Mouse (Mus musculus) urinary bladder, adult 2 months (tissue): ENCODE data around the gene Ttc38. TPM values are rescaled to one million over a fixed set of nuclear protein-coding genes. Genes with fewer than 3 reads are reported as not detected.
A peak's percentile ranks its signal among the peaks of the same experiment; 100 is the strongest.

Source experiments
- DNase-seq: peaks from one replicate; pipeline ENCODE4 v3.0.0; 2022; ENCODE audit warnings: low spot score
- polyA plus RNA-seq: library from polyadenylated mRNA; depleted of rRNA; stranded (reverse); fragments of >200 nt; gene quantifications from 2 replicates; pipeline ENCODE4 v1.2.3, GENCODE M21; 2012; rRNA removed

Ttc38 gene
- polyA plus RNA-seq: 19.7 and 27.5 TPM in 2 replicates

DNA sequence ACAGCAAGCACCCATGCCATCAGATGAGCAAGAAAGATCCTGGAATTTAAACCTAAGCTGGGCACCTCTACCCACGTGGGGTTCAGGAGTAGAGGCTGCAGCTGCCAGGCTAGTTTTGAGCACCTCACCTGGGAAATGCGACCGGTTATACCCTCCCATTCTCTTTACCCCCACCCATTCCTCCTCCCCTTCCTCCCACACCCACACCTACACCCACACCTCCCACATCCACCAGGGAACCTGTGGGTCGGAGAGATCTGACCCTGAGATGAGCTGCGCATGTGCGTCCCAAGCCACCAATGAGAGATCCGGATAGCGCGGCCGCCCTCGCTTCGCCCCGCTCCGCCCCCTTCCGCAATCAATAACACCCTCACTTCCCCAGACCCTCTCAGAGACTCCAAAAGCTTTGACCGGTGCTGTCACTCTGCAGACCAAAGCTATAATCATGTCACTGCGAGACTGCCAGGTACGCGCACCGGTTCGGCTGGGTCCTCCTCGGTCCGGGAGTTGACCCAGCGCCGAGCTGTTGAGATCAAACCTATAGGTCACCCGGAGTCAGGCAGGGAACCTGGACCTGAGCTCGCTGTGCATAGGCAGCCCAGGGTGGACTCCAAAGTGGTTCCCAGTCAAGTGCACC is at the start of gene Ttc38:
TSS of gene Ttc38 (plus strand) at position 353 of the 637 bp plus-strand sequence.
- peak; percentile 78 for DNase-seq

DNA sequence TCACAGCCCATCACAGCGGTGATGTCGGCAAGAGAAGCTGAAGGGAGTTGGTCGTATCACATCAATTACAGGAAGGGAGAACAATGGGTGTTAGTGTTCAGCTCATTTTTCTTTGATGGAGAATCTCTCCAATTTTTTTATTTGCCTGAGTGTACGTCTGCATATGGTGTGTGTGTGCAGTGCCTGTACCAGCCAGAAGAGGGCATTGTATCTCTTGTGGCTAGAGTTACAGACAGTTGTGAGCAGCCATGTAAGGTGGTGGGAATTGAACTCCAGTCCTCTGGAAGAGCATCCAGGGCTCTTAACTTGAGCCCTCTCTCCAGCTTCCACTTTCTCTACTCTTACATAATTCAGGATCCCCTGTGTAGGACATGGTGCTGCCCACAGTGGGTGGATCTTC is 49.0 kb upstream of the Ttc38 start:
- no peak for DNase-seq

DNA sequence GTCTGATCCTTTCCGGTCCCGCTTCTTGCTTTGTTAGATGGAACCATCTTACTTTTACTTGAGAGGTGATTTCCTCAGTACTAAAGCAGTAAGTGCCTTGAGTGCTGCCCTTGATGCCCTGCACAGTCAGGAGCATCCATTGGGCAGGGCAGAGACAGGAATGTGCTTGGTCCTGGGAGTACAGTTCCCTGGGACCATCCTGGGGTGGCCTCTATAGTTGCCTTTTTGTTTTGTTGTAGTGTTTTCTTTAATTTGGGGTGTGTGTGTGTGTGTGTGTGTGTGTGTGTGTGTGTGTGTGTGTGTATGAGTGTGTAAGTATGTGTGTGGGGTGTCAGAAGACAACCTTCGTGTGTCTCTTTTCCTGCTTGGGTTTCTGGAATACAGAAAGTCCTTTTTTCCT is 47.8 kb upstream of the Ttc38 start:
- DNase-seq: no peak

DNA sequence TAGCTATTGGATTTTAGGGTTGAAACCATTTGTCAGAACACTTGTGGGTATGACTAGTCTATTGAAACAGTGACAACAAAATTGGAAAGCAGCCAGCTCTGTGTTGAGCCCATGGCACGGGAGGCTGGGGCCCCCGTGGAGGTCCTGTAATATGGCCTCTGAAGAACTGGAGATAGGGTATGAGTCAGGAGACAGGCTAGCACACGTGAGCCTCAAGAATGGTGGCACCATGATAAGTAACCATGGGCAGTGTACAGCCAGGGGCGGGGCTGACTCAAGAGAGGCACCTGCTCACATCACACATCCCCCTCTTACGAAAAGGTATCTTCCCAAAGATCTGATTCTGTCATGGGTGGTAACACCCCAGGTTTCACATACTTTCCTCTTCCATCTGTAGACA is 45.4 kb upstream of the Ttc38 start:
- no peak for DNase-seq

DNA sequence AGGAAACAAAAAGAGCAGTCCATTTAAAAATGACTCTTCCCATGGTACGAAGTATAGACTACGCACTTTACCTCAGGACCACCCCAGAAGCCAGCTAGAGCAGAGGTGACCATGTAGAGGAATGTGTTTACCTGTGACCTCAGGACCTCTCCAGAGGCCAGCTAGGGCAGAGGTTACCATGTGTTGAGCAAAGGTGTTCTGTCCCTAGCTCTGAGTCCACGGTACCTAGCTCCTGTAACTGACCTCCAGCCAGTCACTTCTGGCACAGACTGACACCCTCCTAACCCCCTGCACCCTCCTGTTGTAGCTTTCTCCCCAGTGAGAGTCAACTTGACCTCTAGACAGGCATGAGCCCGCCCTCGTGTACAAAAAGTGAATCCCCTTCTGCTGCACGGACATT is 44.6 kb upstream of the Ttc38 start:
- DNase-seq: no peak

DNA sequence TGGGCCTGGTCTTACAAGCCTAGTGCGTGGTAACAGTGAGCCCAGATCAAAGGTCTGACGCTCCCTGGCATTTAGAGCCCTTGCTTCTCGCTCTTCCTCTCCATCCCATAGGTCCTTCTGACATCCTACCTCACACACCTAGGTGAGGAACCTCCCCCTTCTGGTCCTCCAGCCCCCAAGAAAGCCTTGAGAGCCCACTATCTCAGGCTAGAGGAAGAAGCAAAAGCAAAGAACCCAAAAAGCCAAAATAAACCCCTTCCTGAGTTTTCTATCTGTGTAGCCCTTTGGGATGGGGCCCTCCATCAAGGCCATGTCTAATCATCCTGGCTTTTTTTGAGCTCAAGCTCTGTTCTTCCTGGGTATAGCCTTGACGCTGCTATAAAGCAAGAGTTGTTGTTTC is 44.1 kb upstream of the Ttc38 start:
- no peak for DNase-seq

DNA sequence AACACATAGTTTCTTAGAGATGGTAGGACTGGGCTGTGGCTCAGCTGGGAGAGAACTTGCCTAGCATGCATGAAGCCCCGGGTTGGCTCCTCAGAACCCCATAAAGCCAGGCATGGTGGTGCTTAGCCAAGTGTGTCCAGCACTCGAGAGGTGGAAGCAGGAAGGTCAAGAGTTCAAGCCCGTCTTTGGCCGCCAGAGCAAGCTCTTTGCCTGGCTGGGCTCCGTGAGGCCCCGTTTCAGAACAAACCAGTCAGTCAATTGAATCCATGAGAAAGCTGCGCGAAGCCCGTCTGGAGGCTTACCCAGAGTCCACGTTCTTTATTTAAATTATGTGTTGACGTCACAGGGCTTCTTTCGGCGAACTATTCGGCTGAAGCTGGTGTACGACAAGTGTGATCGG is 43.5 kb upstream of the Ttc38 start:
- no peak for DNase-seq

DNA sequence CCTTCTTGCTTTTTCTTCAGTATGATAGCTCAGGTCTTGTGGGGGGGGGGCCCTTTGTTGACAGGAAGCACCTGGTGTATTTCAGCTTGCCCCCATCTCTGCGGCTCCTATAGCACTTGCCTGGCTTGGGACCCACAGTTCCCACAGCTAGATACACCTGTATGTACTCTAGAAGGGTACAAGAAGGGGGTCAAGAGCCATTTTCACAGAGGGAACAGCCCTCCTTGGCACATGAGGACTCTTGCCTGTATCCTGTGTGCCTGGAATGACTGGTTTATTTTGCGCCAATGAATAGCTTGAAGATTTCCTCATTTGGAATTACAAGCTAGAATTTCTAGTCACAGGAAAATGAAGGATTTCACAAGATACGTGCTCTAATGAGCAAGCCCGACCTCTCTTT is 40.7 kb upstream of the Ttc38 start:
- DNase-seq: no peak

DNA sequence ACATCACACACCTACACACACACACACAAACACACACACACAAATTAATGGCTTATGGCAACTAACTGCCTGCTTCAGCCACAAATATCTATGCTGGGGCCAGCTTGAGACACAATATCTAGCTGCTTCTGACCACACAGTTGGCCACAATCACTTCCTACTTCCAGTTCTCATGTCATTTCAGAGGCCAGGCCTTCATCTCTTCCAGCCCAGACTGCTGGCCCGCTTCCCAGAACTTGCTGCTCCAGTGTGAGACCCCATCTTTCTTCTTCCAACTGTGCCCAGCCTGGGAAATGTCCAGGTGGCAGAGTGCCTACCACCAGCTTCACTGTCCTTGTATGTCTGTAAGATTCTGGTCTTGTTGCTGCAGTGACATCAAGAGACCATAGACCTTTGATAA is 39.3 kb upstream of the Ttc38 start:
- DNase-seq: no peak

DNA sequence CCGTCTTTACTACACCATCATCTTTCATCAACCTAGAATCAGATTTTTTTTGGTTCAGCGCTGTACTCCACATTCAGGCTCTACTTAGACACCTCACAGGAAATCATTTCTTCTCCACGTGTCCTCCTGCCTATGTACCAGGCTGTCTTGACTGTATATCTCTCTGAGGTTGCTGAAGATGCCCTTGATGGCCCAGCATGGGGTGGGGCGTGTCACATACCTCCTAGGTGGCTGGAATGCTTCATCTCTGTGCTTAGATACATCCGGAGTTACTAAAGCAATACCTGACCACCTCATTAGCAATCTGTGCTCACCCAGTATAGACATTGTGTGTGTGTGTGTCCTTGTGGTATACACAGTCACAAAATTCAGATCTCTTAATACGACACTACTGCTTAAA is 36.6 kb upstream of the Ttc38 start:
- DNase-seq: no peak

DNA sequence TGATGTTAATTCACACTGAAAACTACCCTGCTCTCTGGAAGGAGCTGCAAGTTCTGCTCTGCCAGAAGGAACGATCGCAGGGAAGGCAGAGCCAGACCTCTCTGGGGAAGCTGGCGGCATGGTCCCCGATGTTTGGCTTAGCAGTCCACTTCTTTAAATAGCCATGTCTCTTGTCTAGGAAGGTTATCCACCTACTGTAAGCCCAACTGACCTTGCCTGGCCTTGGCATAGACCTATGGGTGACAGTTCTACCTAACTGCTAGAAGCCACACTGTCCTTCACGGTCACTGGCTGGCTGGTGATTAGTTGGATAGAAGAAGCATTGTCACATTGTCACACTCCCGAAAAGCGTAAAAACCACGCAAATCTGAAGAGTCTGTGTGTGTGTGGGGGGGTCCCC is 33.4 kb upstream of the Ttc38 start:
- no peak for DNase-seq

DNA sequence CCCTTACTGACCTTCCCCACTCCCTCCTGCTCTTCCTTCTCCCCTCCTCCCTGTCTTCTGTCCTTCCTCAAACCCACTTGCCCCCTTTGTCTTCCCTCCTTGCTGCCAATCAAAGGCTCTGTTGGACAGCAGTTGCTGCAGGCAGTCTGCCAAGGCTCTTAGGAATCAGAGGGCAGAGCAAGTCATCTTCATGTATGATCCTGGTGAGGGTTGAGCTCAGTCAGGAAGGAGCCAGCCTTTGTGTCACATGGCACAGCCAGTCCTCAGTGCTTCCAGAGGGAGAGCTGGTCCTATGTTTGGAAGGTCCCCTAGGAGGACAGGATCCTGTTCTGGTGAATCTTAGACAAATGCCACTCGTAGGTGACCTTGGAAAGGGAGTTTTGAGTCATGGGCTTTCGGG is 29.2 kb upstream of the Ttc38 start:
- DNase-seq: no peak

DNA sequence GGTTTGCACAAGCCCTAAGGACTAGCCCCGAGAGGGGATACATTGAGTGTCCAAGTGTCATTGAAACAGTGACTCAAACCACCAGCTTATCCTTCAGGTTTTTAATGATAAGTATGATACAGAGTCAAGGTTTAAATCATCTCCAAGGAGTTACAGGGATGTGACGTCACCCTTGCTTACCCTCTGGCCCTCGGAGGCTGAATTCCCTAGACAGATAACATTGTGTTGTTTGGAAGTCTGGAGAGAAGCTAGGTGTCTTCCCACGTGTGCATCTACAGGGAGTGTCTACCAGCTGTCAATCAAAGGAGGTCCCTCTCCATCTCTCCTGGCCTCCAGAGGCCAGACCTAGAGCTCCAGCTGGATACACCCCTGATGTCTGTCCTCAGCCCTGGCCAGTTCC is 25.2 kb upstream of the Ttc38 start:
- DNase-seq: no peak

DNA sequence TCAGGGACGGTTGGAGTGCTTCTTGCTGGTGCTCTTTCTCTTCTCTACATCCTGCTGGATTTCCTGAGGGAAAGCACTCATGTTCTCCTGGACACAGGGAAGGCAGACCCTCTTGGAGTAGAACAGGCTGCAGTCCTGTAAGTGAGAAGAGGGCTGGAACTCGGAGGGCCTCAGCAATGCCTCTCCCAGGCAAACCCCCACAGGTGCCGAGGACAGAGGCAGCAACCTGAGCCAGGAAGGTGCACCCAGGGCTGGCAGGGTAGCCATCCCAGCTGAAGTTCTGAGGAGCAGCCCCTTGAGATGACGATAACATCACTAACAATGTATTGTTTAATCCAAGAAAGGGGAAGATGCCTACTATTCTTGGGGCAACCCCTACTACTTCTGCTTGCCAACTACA is 24.7 kb upstream of the Ttc38 start:
- no peak for DNase-seq

DNA sequence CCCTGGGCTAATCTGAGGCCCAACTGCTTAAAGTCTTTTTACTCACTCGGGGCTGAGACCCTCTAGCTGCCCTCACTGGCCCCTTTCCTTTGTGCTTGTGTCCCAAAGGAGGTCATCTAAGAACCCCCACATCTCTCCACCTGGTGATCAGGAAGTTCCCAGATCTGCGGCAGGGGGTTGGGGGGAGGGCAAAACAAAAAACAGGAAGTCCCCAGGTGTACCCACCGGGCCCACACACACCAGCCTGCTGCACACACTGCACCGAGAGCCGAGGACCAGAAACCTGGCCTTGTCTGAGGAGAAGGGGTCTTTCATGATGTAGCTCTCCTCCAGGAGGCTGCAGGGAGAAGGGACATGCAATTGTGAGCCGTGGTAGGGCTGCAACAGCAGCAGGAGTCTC is 24.1 kb upstream of the Ttc38 start:
- DNase-seq: no peak

DNA sequence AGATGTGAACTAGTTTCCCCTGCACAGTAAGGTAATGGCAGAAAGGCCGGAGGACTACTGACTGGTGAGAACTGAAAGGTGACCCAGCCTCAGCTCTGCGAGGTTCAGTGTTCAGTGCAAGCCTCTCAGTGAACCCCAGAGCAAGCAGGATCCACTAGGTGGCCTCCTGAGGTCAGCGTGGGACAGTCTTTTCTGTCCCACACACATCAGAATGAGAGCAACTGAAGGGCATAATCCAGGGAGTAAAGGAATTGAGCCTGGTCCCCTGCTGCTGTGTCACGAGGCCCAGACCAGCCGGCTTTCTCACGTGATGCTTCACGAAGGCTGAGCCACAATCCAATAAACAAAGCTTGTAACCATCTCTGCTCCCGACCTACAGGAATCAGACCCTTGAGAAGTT is 23.7 kb upstream of the Ttc38 start:
- DNase-seq: no peak

DNA sequence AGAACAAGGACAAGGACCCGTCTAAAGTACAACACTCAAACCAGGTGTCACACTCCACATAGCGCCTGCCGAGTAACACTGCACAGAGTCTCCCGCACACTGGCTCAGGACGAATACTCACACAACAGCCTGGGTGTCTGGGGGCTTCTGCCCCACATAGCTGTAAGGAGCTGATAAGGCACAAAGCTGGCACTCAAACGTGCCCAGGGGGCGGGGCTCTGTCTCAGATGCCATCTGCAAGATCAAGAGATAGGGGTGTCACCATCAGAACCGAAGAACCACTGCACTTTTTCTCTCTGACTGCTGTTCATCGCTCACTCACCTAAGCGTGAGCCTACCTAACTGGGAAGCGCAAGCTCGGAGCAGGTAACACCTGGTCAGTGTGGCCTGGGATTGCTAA is 23.0 kb upstream of the Ttc38 start:
- no peak for DNase-seq

DNA sequence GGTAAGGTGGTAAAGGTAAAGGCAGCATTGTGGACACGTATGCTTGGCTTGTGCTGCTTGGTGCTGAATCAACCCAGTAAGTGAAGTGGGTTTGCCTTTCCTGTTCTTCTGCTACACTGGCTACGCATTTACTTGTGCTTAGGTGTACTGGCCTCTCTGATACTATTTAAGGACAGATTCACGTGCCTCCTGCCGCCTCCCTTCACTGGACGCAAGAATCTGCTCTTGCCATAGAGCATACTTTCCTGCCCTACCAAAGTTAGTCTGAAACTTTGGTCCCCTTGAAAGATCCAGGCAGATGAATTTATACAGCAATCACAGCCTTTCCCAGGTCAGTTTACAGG is 21.7 kb upstream of the Ttc38 start:
- no peak for DNase-seq

DNA sequence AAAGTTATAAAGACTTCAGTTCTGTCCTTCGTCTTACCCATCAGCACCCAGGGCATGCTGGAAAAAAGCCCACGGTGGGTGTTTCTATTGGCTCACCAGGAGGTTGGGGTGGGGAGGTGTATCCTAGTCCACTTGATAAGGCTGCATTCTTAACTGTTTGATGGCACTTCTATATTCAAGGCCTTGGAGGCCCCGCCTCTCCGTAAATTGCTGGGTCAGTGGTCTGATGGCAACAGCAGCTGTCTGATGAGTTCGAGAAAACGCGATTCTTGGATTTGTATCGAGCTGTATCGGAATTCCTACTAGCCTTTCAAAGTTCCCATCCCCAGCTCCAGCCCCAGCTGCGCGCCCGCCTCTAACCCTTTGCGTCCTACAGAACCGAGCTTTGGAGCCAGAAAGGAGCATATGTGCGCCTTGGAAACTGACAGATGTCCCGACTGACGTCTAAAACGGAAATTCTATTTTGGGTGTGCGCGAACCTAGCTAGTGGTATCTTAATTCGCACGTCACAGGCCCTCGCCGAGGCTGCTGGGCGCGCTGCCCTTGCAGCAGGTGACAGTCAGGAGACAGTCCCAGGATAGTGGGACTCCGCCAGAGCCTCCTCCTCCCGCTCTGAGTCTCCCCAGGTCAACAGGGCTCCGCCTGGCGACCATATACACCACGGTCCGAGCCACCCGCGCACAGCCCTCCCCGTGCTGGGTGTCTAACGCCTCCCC is 21.1 kb upstream of the Ttc38 start:
- no peak for DNase-seq

DNA sequence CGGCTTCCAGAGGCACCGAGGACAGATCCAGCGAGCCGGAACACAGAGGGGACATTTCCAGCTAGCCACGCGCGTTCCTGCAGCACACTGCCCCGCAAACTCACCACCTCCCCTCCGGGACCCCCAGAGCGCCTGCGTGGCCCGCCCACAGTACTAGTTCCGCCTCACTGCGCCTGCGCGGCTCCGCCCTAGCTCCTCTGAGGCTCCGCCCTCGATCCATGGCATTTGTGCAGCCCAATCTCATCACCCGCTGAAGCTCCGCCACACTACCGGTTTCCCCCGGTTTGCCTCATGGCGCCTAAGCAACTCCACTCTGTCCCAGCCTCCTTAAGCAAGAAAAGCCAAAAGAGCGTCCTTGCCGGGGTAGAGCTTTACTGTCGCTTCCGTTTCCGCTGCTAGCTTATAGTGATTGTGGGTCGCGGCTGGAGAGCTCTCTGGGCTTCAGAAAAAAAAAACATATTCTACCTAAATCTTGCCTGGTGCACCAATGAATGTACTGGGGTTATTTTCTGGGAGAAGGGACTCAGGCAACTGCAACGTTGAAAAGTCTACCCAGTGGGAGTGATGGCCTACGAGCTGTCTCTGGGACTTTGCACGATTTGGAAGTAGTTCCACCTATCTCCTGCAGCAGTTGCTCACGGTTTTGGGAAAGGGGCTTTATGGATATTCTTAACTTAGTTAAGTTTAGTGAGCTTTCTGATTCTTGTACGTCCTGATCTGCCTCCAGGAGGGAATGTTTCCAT is 20.4 kb upstream of the Ttc38 start, which contains the start of gene Cdpf1:
TSS of gene Cdpf1 (minus strand) at position 163 of the 743 bp plus-strand sequence.
- peak; percentile 98 for DNase-seq

DNA sequence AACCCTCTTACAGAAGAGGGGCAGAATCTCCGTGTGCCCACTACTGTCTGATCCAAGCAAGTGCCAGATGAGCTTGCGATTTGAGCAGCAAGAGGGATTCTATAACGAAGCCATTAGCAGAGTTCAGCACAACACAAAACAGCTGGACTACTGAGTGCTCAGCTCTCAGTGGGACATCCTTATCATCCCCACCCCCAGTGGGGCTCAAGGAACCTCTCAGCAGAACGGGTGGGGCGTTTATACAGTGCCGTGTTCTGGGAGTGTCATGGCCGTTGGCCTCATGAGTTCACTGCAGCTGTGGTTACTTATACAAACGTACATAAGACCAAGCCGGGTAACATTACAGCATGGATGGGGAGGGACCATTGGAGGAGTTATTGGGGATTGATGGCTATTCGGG is 18.7 kb upstream of the Ttc38 start:
- DNase-seq: no peak

DNA sequence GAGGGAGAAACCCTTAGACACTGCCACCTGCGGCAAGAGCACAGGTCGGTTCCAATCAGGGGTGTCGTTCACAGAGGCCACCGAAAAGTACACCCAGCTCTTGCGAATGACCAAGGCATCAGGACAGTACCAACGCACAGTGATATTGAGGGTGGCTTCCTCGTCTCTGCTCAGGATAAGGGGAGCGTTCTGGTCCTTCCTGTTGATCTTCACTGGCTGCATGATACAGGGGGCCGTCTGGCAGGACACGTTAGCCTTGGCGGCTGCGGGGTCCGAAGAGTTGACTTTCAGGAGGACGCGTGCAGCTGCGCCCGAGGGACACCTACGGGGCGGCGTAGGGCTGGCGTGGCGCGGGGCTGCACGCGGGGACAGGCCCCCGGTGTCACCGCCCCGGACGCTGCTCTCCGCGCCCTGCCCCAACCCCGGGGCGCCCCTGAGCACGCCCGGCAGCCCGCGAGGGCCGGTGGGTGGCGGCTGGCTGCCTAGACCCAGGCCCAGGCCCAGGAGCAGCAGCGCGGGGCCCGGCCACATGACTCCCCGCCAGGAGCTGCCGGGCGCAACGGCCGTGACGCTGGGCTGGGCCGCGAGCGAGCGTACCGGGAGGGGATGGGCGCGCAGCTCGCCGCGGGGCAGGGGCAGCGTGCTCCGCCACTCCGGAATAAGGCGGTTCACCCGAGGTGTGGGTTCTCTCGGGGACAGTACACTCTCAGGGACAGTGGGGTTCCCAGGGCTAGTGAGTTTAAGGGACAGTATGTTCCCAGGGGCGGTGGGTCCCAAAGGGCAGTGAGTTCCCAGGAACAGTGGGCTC is 10.7 kb upstream of the Ttc38 start, which contains the start of gene Pkdrej:
TSS of gene Pkdrej (minus strand) at position 532 of the 808 bp plus-strand sequence.
- peak; percentile 56 for DNase-seq
